Mouse (Mus musculus) A20 (cell line): ENCODE measurements around the gene Sfrp4.
"Not testable (repeated sequence)": the region's sequence is repeated elsewhere in the genome, so short reads cannot be mapped to it uniquely, and the experiment has no call there.

Source experiments
- DNase-seq: peaks from one replicate; pipeline ENCODE4 v3.0.0-alpha.2; 2011; ENCODE audit warnings: low read depth, low spot score

Sfrp4 gene

GRCm38 (mm10) chr13:19622573-19623227 is at the start of gene Sfrp4:
Sfrp4 (plus strand) TSS chr13:19623104.
- no peak for DNase-seq

- not testable (repeated sequence) for DNase-seq
These were observed 48.2 kb upstream of the Sfrp4 start for GRCm38 (mm10) chr13:19574723-19575122.

- DNase-seq = no peak
These were observed 47.0 kb upstream of the Sfrp4 start for GRCm38 (mm10) chr13:19575947-19576346.

DNA sequence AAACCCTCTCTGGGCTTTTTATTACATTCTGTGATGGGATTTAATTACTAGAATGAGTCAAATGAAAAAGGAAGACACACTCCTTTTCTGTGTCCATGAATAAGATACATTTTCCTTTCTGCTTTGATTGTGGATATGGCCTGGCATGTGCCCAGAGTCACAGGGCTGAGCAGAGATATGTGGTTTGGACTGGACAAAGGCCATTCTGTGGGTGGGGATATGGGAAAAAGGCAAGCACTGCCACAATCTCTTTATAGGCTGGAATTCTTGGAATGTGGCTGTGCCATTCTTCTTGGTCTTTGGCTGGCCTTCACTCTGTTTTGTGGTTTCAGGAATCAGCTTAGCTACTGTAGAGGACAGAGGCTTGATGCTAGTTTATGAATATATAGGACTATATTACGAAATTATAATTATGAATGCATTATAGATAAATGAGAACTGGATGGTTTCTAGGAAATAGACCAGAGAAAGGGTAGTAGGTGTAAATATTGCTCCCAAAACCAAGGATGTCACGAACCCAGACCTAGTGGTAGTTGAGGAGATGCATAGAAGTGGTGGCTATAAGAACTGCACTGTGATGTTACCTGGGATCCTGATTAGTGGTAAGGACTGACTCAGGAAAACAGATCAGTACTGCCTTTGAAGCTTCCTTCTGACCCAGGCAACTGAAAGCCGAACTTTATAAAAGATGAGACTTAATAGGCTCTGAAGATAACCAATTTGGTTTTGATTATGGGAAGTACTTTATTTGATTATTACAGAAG is 31.7 kb upstream of the Sfrp4 start:
- no peak for DNase-seq

- no peak for DNase-seq
These were observed 27.8 kb upstream of the Sfrp4 start for GRCm38 (mm10) chr13:19595141-19595540.

GRCm38 (mm10) chr13:19599242-19599641 is 23.7 kb upstream of the Sfrp4 start:
- DNase-seq = no peak

DNA sequence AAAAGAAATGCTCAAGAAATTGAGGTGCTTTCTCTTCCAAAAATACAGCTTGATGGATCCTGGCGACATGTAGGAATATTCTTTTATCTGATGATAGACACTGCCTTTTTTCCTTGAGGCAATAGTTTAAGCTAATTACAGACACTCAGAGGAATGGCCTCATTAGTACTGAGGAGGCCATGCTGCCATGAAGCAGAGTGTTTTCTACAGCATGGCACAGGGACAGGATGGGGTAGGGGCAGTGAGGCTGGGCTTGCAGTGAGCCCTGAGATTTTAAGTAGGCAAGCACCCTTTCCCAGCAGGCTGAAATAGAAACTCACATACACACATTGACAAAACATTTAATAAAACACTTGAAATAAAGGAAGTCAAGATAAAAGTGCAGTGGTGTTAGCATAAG is 20.4 kb upstream of the Sfrp4 start:
- no peak for DNase-seq

DNA sequence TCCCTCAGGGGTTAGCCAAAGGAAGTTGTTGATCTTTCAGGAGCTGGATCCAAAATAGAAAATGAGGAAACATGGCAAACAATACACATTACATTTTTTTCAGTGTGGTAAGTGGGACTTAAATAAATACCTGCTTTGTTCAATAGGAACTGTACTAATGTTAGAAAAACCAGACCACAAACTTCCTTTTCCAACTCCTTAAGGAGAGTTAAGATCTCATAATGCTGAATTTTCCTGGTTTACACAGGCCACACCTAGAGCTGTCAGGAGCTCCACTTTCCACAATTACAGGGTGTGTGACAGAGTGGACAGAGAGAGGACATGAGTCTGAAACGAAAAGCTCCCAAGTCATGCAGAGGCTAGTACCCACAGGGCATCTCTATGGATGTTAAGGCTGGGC is 19.2 kb upstream of the Sfrp4 start:
- no peak for DNase-seq

DNA sequence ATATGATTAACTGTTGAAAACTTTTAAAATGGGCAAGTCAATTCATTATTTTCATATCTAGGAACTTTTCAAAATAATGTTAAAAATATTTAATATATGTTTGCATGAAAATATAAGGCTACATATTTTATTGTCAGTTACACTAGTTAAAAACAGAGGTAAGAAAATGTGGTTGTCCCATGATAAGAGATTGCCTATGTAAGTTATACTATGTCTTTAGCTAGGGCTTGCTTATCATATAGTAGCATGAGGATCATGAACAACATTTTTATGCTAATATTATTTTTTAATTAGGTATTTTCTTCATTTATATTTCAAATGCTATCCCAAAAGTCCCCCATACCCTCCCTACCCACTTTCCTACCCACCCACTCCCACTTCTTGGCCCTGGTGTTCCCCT is 18.0 kb upstream of the Sfrp4 start:
- DNase-seq = no peak

DNA sequence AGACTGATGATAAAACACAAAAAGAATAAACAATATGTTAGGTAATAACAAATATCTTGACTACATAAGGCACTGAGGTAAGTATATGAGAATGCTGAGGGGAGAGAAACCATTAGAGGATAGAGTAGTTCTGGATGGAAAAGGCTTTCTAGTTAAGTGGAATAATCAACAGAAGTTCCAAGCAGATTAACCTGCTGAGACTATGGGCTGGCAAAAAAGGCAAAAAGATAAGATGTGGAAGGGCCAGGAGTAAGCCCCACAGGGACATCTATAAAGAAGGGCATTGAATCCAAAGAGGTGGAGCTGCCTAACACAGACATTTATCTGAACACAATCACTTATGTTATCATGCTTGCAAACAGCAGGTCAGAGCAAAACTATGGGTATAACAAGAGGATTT is 14.8 kb upstream of the Sfrp4 start:
- DNase-seq = no peak

- DNase-seq = no peak
These were observed 10.6 kb upstream of the Sfrp4 start for GRCm38 (mm10) chr13:19612348-19612747.

DNA sequence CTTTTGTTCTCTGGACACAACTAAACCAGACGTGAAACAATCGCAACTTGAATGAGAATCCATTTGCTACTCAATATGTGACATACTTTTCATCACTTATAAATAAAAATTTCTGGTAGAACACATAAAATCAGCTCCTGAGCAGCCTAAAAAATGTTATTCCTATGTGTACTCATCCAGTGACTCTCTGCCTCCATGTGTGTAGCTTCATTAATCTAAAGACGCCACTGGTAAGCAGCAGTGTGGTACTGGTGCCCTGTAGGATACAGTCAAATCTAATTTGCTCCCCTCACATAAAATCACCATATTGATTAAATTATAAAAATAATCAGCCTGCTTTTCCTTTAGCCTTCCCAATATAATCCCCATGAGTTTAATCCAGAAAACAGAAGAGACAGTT is 9.9 kb upstream of the Sfrp4 start:
- no peak for DNase-seq

DNA sequence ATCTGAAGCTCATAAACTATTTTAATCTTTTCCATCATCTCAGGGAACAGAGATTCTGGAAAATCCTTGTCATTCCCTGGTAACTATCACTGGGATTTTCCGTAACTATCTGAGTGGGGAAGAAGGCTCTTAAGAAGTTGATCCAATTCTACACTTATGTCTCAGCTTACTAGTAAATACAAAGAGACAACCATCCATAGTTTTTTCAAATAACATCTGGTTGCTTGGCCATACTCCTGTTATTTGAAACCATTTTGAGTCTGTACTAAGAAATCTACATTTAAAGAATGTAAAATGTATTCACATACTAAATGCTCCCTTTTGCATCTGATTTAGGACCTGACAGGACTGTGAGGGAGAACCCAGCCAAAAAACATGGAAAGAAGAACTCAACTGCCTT is 9.5 kb upstream of the Sfrp4 start:
- DNase-seq = no peak

- DNase-seq = no peak
These were observed 8.6 kb upstream of the Sfrp4 start for GRCm38 (mm10) chr13:19614311-19614710.

DNA sequence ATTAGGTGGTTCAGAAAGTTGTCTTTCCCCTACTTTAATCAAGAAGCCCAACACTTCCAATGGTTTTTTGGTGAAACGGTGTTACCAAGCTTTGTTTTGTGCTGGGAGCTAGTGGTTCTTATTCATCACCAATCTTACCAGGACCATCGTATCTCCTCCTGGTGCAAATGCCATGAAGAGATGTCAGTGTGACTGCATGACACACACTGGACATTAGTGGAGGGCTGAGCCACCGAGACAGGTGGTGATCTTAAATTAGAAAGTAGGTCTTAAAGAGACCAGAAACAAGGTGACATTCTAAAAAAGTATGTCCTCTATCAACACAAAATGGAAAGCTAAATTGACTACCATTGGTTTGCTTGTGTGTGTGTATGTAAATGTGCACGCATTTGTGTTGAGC is 4.8 kb upstream of the Sfrp4 start:
- no peak for DNase-seq

- no peak for DNase-seq
These were observed 4.1 kb upstream of the Sfrp4 start for GRCm38 (mm10) chr13:19618841-19619215.

DNA sequence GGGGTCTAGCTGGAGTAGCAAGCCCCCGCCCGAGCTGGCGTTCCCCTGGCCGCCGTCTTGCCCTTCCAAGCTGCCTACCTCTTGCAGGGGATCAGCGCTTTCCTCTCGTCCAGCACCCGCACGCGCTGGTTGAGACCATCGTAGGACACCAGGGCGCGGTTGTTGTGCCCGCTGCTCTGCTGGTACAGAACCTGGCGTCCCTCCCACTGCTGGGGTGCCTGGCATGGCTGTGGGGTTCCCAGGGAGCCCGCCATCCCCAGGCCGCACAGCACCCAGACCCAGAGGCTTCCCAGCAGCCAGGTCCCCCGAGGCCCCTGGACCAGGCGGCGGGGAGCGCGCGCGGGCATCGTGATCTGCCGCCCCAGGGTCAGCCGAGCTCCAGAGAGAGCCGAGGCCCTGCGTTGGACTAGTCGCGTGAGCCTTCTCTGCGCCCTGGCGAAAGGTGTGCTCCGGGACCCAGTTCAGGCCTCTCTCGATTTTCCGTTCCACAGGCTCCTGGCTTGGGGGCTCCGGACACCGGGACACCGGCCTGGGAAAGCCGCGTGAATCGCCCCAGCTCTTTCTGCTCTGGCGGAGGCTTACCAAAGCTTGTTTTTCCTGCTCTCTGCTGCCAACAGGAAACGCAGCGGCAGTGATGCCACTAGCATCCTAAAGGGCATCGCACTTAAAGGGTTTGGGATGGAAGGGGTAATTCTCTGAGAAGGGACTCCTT is 3.5 kb upstream of the Sfrp4 start, which contains the start of gene Epdr1:
TSS of gene Epdr1 (minus strand) at position 712 of the 712 bp plus-strand sequence.
- DNase-seq = no peak

GRCm38 (mm10) chr13:19623228-19623905 is 463 bp downstream of the Sfrp4 start:
- no peak for DNase-seq

GRCm38 (mm10) chr13:19624632-19625320 is 1.9 kb downstream of the Sfrp4 start:
- no peak for DNase-seq

DNA sequence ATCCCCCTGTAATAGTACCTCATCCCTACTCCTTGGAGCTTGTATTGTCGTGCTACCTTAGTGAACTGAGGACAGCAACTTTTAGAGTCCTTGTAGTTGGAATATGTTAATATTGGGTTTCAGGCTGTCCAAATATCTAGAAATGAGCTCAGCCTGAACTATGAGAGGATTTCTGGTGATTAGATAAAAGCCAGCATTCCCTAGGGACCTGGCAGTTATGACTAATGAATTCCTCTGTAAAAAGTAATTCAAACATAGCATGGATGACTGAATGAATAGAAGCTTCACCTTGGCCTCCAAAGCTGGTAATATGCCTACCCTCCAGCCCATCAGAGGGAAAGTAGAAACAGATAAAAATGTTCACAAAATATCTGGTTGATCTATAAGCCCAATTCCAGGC is 3.6 kb downstream of the Sfrp4 start:
- DNase-seq = no peak
